Mouse (Mus musculus): ENCODE results near the gene Cfap298.

DNA sequence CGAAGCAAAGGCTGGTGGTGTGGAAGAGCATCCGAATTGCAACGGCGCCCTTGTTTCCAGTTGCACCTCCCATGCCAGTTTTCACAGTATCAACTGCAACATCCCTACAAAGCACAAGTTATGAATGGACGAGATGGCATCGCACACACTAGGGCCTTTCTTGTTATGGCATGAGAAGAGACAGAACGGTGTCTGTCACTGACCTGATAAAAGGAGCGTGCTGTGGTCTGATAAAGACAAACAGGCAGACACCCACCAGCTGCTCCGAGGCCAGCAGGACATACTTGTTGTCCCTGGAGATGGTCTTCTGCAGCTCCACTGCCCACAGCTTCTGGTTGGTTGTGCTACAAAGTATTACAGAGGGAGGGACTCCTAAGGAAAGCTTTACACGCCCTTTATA lies 29.4 kb upstream of the Cfap298 start:
- TF ChIP-seq CTCF (IDR thresholded peaks at IDR 0.05 in 2 of 3, conservative IDR thresholded peaks at IDR 0.05 in 1 of 3; ENCODE audit: control insufficient read depth in 1 of 3, insufficient read depth in 1 of 3, low read depth in 2 of 3, low read length in 3 of 3, poor library complexity in 1 of 3, severe bottlenecking in 1 of 3) (no peak), POLR2A (IDR thresholded peaks at IDR 0.05; ENCODE audit: control insufficient read depth in 1 of 2, insufficient read depth in 1 of 2, low read depth in 1 of 2, low read length in 2 of 2, poor library complexity in 1 of 2) (no peak), MAX (IDR thresholded peaks at IDR 0.05; ENCODE audit: low read length) (no peak), KAT2A (conservative IDR thresholded peaks at IDR 0.05; ENCODE audit: low read depth, low read length) (no peak), ETS1 (IDR thresholded peaks at IDR 0.05; ENCODE audit: low read depth, low read length) (no peak), EP300 (IDR thresholded peaks at IDR 0.05; ENCODE audit: low read depth in 1 of 2, low read length in 2 of 2) (0 out of 4 replicates have a peak, but pooled peaks of 1 of the 2 experiments have one; percentile 18), USF1 (IDR thresholded peaks at IDR 0.05; ENCODE audit: low read depth, low read length) (no peak), RAD21 (IDR thresholded peaks at IDR 0.05; ENCODE audit: low read depth, low read length) (no peak), HCFC1 (IDR thresholded peaks at IDR 0.05; ENCODE audit: low read depth, low read length) (no peak), NRF1 (IDR thresholded peaks at IDR 0.05; ENCODE audit: insufficient read depth, low read depth, low read length, poor library complexity, severe bottlenecking) (no peak), SIN3A (IDR thresholded peaks at IDR 0.05; ENCODE audit: low read length) (no peak), POLR2AphosphoS2 (IDR thresholded peaks at IDR 0.05; ENCODE audit: low read length) (no peak), TCF12 (IDR thresholded peaks at IDR 0.05; ENCODE audit: low read depth, low read length) (peak; percentile 41; the same call in 1 of the 2 replicates), CHD2 (IDR thresholded peaks at IDR 0.05; ENCODE audit: low read length) (no peak)

All from MEL (cell line).